Mouse (Mus musculus) stomach, postnatal 0 days (tissue): Measurements from ENCODE around the gene Depdc5.

Experiments
- CTCF ChIP-seq: IDR thresholded peaks from 2 replicates; pipeline ENCODE4 v1.5.1; 2016; ENCODE audit warnings: antibody characterized with exemption, low read depth, mild to moderate bottlenecking, moderate library complexity
- EP300 ChIP-seq: optimal IDR thresholded peaks from 2 replicates; pipeline ENCODE3; 2016; ENCODE audit warnings: antibody characterized with exemption

- TF ChIP-seq CTCF = no peak
- TF ChIP-seq EP300 = no peak
Measured at GRCm38 (mm10) chr5:32862469-32863132, 900 bp upstream of the Depdc5 start.
